Mouse (Mus musculus) lung, embryonic 16.5 days (tissue): ENCODE data around the gene Gm44973. TPM values are rescaled to one million over a fixed set of nuclear protein-coding genes. Genes with fewer than 3 reads are reported as not detected.

ENCODE experiments used
- ATAC-seq: fragments of 200-750 bp; cut with Nextera tagmentation; 2 replicates; pipeline ENCODE4 v1.8.0; 2017; ENCODE audit warnings: low read depth, mild to moderate bottlenecking, moderate library complexity
- H3K27ac ChIP-seq: fragments of 300-500 bp; sonication (generic); 2 replicates; pipeline ENCODE4 v1.5.1; 2014; ENCODE audit warnings: mild to moderate bottlenecking, control low read depth, low read length
- H3K27me3 ChIP-seq: fragments of 300-500 bp; sonication (generic); 2 replicates; pipeline ENCODE4 v1.6.1; 2014; ENCODE audit warnings: low read depth, low read length, mixed read lengths; ENCODE audit not compliant: control insufficient read depth, insufficient read depth
- H3K36me3 ChIP-seq: fragments of 300-500 bp; sonication (generic); 2 replicates; pipeline ENCODE4 v1.6.1; 2014; ENCODE audit warnings: low read length; ENCODE audit not compliant: control insufficient read depth, insufficient read depth
- H3K4me1 ChIP-seq: fragments of 300-500 bp; sonication (generic); replicated peaks from 2 replicates; pipeline ENCODE4 v1.6.1; 2014; ENCODE audit warnings: low read length, mixed read lengths; ENCODE audit not compliant: control insufficient read depth, insufficient read depth
- H3K4me2 ChIP-seq: fragments of 300-500 bp; sonication (generic); 2 replicates; pipeline ENCODE4 v1.6.1; 2014; ENCODE audit warnings: low read depth, low read length, control low read depth
- H3K4me3 ChIP-seq: fragments of 300-500 bp; sonication (generic); 2 replicates; pipeline ENCODE4 v1.5.1; 2014; ENCODE audit warnings: mild to moderate bottlenecking, low read length, control low read depth
- H3K9ac ChIP-seq: fragments of 300-500 bp; sonication (generic); 2 replicates; pipeline ENCODE4 v1.6.1; 2014; ENCODE audit warnings: low read length, control low read depth
- H3K9me3 ChIP-seq: fragments of 300-500 bp; sonication (generic); 2 replicates; pipeline ENCODE4 v1.6.1; 2016; ENCODE audit warnings: low read length; ENCODE audit not compliant: control insufficient read depth
- WGBS: fragments of 180-500 bp; shearing (Covaris S2); extraction: QIAGEN DNeasy Blood & Tissue Kit; methylation state at CpG from one replicate; pipeline ENCODE4 v1.1.7; 2014; 5-methylcytosine and 5-hydroxymethylcytosine counted together
- polyA plus RNA-seq: library from polyadenylated mRNA; unstranded; fragments of >200 nt; fragmentation: Nextera tagmentation; extraction: Ambion mirVana; gene quantifications from 2 replicates; pipeline ENCODE4 v1.2.1, GENCODE M21; 2015

The Gm44973 gene
- polyA plus RNA-seq, 1 experiment from 2014 or later = 1.3 TPM

- 60% methylated on average over 6 of the region's 6 CpGs for WGBS
- ATAC-seq = no peak
- no peak overlapping the region for H3K27ac ChIP-seq
- no peaks in the 10 kb centered on the region for H3K27me3 ChIP-seq
- H3K9ac ChIP-seq = peak overlapping the region; percentile 99
- H3K9me3 ChIP-seq = no peaks in the 10 kb centered on the region
- H3K4me3 ChIP-seq = peak overlapping the region; percentile 97
- peaks cover 29% of the 10 kb centered on the region for H3K36me3 ChIP-seq
- H3K4me2 ChIP-seq = peak overlapping the region; percentile 84
- H3K4me1 ChIP-seq = peaks cover 17% of the 10 kb centered on the region
These were observed 65.9 kb downstream of the Gm44973 start for GRCm38 (mm10) chr7:5081241-5081640.

DNA sequence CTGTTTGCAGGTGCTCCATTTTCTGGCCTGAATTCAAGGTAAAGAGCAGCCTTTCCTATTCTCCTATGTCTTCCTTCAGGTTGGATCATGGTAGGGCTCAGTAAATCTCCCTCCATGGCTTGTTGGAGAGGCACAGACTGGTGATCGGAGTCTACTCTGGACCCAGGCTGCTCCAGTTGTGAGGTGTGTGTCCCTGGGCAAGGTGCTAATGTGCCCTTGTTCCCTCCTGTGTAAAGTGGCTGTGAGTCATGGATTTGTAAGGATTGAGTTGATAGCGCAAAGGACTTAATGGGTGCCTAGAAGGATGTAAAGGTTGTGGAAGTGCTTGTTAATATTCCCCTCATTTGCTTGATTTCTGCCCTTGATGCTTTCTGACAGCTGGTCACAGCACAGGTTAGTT lies 66.6 kb downstream of the Gm44973 start:
- H3K4me2 ChIP-seq = peak overlapping the region; percentile 84; the same call in 1 of the 2 replicates
- no peak for ATAC-seq
- H3K4me1 ChIP-seq = peaks cover 17% of the 10 kb centered on the region
- H3K27ac ChIP-seq = no peak overlapping the region
- H3K36me3 ChIP-seq = peaks cover 24% of the 10 kb centered on the region
- 0 out of 2 replicates have a peak overlapping the region, but pooled peaks have one; percentile 42 for H3K9ac ChIP-seq
- 94% methylated on average over 2 of the region's 2 CpGs for WGBS
- H3K27me3 ChIP-seq = no peaks in the 10 kb centered on the region
- no peak overlapping the region for H3K4me3 ChIP-seq
- no peaks in the 10 kb centered on the region for H3K9me3 ChIP-seq

Other genes with a start within 250 kb of the Gm44973 start
- gene Fam71e2, start 244.2 kb upstream of the Gm44973 start, polyA plus RNA-seq = not detected in 2 replicates
- gene Il11, start 232.6 kb upstream of the Gm44973 start, polyA plus RNA-seq = 0.18 and 0.19 TPM in 2 replicates
- 0.34 and 0.48 TPM in 2 replicates for gene Tmem190, start 232.6 kb upstream of the Gm44973 start, polyA plus RNA-seq
- 14.7 and 17.9 TPM in 2 replicates for gene Tmem238, start 225.8 kb upstream of the Gm44973 start, polyA plus RNA-seq
- 337 and 342 TPM in 2 replicates for gene Rpl28, start 222.6 kb upstream of the Gm44973 start, polyA plus RNA-seq
- 355 and 372 TPM in 2 replicates for gene Ube2s, start 202.9 kb upstream of the Gm44973 start, polyA plus RNA-seq
- 0.99 and 1.2 TPM in 2 replicates for gene Shisa7, start 170.8 kb upstream of the Gm44973 start, polyA plus RNA-seq
- 14.1 and 15.7 TPM in 2 replicates for gene Isoc2b, start 145.2 kb upstream of the Gm44973 start, polyA plus RNA-seq
- gene Isoc2a, start 138.3 kb upstream of the Gm44973 start, polyA plus RNA-seq = 0.87 and 1.3 TPM in 2 replicates
- 0.21 TPM in 1 of 2 replicates, not detected in the other for gene Gm36210, start 109.0 kb upstream of the Gm44973 start, polyA plus RNA-seq
- 3.4 and 3.7 TPM in 2 replicates for gene Zfp628, start 100.3 kb upstream of the Gm44973 start, polyA plus RNA-seq
- gene Nat14, start 93.5 kb upstream of the Gm44973 start, polyA plus RNA-seq = 2.5 and 2.7 TPM in 2 replicates
- gene Ssc5d, start 89.7 kb upstream of the Gm44973 start, polyA plus RNA-seq = 2.1 and 2.4 TPM in 2 replicates
- gene Sbk2, start 51.1 kb upstream of the Gm44973 start, polyA plus RNA-seq = 0.85 and 1.0 TPM in 2 replicates
- 0.72 and 1.0 TPM in 2 replicates for gene Sbk3, start 44.3 kb upstream of the Gm44973 start, polyA plus RNA-seq
- gene Zfp579, start 19.3 kb upstream of the Gm44973 start, polyA plus RNA-seq = 32.3 and 35.0 TPM in 2 replicates
- 19.3 and 21.4 TPM in 2 replicates for gene Zfp524, start 1.1 kb upstream of the Gm44973 start, polyA plus RNA-seq
- 33.1 and 34.5 TPM in 2 replicates for gene Fiz1, start 799 bp upstream of the Gm44973 start, polyA plus RNA-seq
- gene Zfp865, start 4.9 kb downstream of the Gm44973 start, polyA plus RNA-seq = 5.5 and 5.7 TPM in 2 replicates
- gene Ccdc106, start 5.1 kb downstream of the Gm44973 start, polyA plus RNA-seq = 5.3 and 5.5 TPM in 2 replicates
- not detected in 2 replicates for gene 4632433K11Rik, start 18.6 kb downstream of the Gm44973 start, polyA plus RNA-seq
- 4.9 and 7.0 TPM in 2 replicates for gene Zfp784, start 22.9 kb downstream of the Gm44973 start, polyA plus RNA-seq
- 26.7 and 27.0 TPM in 2 replicates for gene Zfp580, start 36.0 kb downstream of the Gm44973 start, polyA plus RNA-seq
- 109 and 110 TPM in 2 replicates for gene U2af2, start 46.6 kb downstream of the Gm44973 start, polyA plus RNA-seq
- 53.8 and 54.8 TPM in 2 replicates for gene Epn1, start 64.7 kb downstream of the Gm44973 start, polyA plus RNA-seq
- not detected in 2 replicates for gene Rfpl4, start 101.5 kb downstream of the Gm44973 start, polyA plus RNA-seq
- 0.43 and 0.51 TPM in 2 replicates for gene Rasl2-9, start 110.5 kb downstream of the Gm44973 start, polyA plus RNA-seq
- not detected in 2 replicates for gene Vmn1r55, start 134.2 kb downstream of the Gm44973 start, polyA plus RNA-seq
- not detected in 2 replicates for gene Vmn1r56, start 181.3 kb downstream of the Gm44973 start, polyA plus RNA-seq
- gene Vmn1r57, start 203.0 kb downstream of the Gm44973 start, polyA plus RNA-seq = not detected in 2 replicates